Mouse (Mus musculus): Measurements from ENCODE around the gene Lamtor1. TPM values are rescaled to one million over a fixed set of nuclear protein-coding genes. Genes with fewer than 3 reads are reported as not detected.
"Not testable (repeated sequence)": the region's sequence is repeated elsewhere in the genome, so short reads cannot be mapped to it uniquely, and the experiment has no call there.

Gene Lamtor1
- polyA plus RNA-seq, 1 experiment from 2014 or later: 165 TPM

DNA sequence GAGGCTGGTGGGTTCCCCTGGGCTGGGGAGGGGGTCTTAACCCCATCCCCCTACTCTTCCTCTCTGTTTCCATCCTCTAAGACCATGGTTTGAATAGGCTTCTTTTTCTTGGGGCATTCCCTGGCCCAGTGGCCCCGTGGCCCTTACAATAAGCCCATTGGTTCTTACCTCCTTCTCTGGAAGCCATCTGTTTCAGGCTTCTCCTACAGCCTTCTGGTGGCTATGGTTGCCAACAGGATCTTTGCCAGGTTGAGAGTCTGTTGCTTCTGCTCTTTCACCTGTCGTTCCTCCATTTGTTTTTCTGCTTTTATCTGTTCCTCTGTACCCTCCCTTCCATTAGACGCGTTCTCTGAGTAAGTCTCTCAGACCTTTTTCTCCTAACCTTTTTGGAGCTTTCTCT lies 31.9 kb downstream of the Lamtor1 start:
- Histone ChIP-seq H3K36me3 (no peaks in the 10 kb centered on the region), H3K27me3 (no peaks in the 10 kb centered on the region), H3K27ac (replicated peaks) (no peak overlapping the region), H3K4me1 (peaks cover 38% of the 10 kb centered on the region), H3K9ac (replicated peaks) (no peak overlapping the region), H3K4me2 (replicated peaks) (no peak overlapping the region), H3K9me3 (no peaks in the 10 kb centered on the region), H3K4me3 (no peak overlapping the region)
- ATAC-seq (replicated peaks): no peak
- 85% methylated on average over 4 of the region's 4 CpGs for WGBS

DNA sequence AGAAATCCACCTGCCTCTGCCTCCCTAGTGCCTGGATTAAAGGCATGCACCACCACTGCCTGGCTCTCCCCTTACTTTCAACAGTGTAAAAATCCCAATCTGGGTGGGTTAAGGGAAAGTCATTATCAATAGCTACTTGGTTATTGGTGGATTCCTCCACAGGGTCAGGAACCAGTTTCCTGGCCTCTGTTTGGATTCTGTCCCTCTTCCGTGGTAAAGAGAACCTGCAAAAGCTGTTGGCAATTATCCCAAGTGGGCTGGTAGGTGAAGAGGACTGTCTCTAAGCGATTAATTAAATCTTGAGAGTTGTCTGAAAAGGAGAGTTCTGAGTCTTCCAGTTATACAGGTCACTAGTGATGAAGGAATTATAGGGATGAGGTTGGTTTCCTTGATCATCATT lies 32.6 kb downstream of the Lamtor1 start:
- Histone ChIP-seq H3K4me1 (peaks cover 30% of the 10 kb centered on the region), H3K27ac (replicated peaks) (no peak overlapping the region), H3K36me3 (no peaks in the 10 kb centered on the region), H3K9me3 (no peaks in the 10 kb centered on the region), H3K4me3 (no peak overlapping the region), H3K27me3 (no peaks in the 10 kb centered on the region), H3K4me2 (replicated peaks) (no peak overlapping the region), H3K9ac (replicated peaks) (no peak overlapping the region)
- no peak for ATAC-seq (replicated peaks)
- 77% methylated on average over 2 of the region's 2 CpGs for WGBS

DNA sequence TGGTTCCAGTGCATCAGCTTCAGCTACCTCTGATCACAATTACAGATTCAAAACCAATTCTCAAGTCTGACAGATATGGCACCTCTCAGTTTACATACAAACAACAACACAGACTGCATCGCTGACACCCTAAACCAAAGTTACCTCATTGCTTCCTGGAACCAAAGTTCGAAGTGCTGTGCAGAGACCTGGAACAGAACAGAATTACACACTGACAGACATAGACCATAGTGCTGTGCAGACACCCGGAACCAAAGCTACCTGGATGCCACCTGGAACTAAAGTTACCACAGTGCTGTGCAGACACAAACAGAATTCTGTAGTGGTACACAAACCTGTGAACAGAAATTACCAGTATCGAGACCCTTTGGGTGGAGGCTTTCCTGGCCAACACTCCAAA lies 34.1 kb downstream of the Lamtor1 start:
- no peak overlapping the region for H3K9ac ChIP-seq (replicated peaks)
- no peak for ATAC-seq (replicated peaks)
- H3K4me2 ChIP-seq (replicated peaks): no peak overlapping the region
- H3K36me3 ChIP-seq: no peaks in the 10 kb centered on the region
- no peak overlapping the region for H3K27ac ChIP-seq (replicated peaks)
- H3K4me1 ChIP-seq: peaks cover 26% of the 10 kb centered on the region
- H3K27me3 ChIP-seq: no peaks in the 10 kb centered on the region
- no peaks in the 10 kb centered on the region for H3K9me3 ChIP-seq
- 92% methylated on average over 4 of the region's 4 CpGs for WGBS
- H3K4me3 ChIP-seq: no peak overlapping the region

DNA sequence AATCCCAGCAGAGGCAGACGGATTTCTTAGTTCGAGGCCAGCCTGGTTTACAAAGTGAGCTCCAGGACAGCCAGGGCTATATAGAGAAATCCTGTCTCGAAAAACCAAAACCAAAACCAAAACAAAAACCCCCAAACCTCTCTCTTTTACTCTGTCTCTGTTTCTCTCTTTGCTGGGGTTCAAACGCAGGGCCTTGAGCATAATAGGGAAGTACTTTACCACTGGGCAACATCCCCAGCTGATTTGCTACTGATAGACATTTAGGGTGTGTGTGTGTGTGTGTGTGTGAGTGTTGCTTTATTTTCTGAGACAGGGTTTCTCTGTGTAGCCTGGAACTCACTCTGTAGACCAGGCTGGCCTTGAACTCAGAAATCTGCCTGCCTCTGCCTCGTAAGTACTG lies 43.3 kb downstream of the Lamtor1 start:
- not testable (repeated sequence) for ATAC-seq (replicated peaks)

DNA sequence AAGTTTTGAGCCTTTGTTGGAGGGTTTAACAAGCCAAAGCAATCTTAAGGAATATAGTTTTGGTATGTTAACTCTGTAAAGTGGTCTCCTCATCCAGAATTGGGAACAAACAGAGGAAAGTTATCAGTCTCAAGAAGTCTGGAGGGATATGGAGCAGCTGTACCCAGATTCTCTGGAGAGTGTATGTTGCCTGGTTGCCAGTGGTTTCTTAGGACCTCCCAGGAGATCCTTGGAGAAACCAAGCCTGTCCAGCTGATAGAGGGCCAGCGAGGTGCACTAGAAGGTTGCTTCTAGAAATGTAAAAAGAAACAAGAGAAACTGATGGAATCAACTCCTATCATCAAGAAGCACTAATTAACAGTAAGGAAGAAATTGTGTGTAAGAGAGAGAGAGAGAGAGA lies 45.9 kb downstream of the Lamtor1 start:
- no peak overlapping the region for H3K4me2 ChIP-seq (replicated peaks)
- H3K4me1 ChIP-seq: no peaks in the 10 kb centered on the region
- no peaks in the 10 kb centered on the region for H3K27me3 ChIP-seq
- H3K27ac ChIP-seq (replicated peaks): no peak overlapping the region
- no peaks in the 10 kb centered on the region for H3K9me3 ChIP-seq
- no peak overlapping the region for H3K9ac ChIP-seq (replicated peaks)
- H3K4me3 ChIP-seq: no peak overlapping the region
- ATAC-seq (replicated peaks): no peak
- 90% methylated on average over 1 of the region's 1 CpGs for WGBS
- no peaks in the 10 kb centered on the region; the same call in 1 of the 2 replicates for H3K36me3 ChIP-seq

More for the DNA sequence above, 43.3 kb downstream of the Lamtor1 start:
- H3K36me3 ChIP-seq; H3K27ac ChIP-seq (replicated peaks); H3K9ac ChIP-seq (replicated peaks); H3K4me2 ChIP-seq (replicated peaks); H3K27me3 ChIP-seq; H3K4me3 ChIP-seq; H3K4me1 ChIP-seq; H3K9me3 ChIP-seq: not testable (repeated sequence)
- 91% methylated on average over 5 of the region's 5 CpGs for WGBS

DNA sequence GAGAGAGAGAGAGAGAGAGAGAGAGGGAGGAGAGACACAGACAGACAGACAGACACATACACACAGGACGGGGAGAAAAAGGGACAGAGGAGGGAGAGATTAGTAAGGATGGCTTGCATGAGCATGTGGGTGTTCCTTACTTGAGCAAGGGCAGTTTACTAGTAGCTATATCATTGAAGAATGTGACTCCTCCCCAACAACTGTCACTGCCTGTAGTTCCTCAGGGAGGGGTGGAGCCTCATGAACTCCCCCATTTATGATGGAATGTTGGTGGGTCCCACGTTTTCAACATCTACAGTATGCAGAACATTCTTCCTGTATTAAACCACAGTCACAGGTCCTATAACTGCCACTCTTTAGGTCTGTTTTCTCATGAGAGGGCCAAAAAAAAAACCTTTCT lies 46.4 kb downstream of the Lamtor1 start:
- H3K27ac ChIP-seq (replicated peaks): no peak overlapping the region
- H3K4me1 ChIP-seq: no peaks in the 10 kb centered on the region

DNA sequence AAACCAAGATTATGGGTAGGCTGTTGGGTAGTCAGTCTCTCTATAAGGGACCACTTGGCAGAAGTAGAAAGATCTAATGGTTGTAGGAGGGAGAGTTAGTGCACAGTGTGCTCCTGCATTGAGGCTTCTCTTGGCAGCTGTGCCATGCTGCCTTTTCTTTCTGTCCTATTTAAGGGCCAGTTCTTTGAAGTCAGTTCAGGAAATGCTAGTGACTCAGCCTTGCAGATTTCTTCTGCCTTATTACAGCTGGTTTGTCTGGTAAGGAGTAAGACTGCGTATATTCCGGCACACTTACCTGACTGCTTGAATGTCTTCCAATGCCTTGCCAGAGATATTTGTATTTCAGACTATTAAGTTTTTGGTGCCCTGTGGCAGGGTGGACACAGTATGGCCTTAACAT lies 48.5 kb downstream of the Lamtor1 start:
- Histone ChIP-seq H3K27ac (replicated peaks) (no peak overlapping the region), H3K9me3 (no peaks in the 10 kb centered on the region), H3K4me2 (replicated peaks) (no peak overlapping the region), H3K4me3 (no peak overlapping the region), H3K4me1 (no peaks in the 10 kb centered on the region), H3K9ac (replicated peaks) (no peak overlapping the region), H3K36me3 (no peaks in the 10 kb centered on the region; the same call in 1 of the 2 replicates), H3K27me3 (no peaks in the 10 kb centered on the region)
- ATAC-seq (replicated peaks): no peak
- 90% methylated on average over 2 of the region's 2 CpGs for WGBS

More for the DNA sequence above, 46.4 kb downstream of the Lamtor1 start:
- 68% methylated on average over 2 of the region's 2 CpGs for WGBS
- no peaks in the 10 kb centered on the region; the same call in 1 of the 2 replicates for H3K36me3 ChIP-seq
- no peak overlapping the region for H3K9ac ChIP-seq (replicated peaks)
- no peak overlapping the region for H3K4me3 ChIP-seq
- no peak for ATAC-seq (replicated peaks)
- H3K4me2 ChIP-seq (replicated peaks): no peak overlapping the region
- H3K9me3 ChIP-seq: no peaks in the 10 kb centered on the region
- no peaks in the 10 kb centered on the region for H3K27me3 ChIP-seq

DNA sequence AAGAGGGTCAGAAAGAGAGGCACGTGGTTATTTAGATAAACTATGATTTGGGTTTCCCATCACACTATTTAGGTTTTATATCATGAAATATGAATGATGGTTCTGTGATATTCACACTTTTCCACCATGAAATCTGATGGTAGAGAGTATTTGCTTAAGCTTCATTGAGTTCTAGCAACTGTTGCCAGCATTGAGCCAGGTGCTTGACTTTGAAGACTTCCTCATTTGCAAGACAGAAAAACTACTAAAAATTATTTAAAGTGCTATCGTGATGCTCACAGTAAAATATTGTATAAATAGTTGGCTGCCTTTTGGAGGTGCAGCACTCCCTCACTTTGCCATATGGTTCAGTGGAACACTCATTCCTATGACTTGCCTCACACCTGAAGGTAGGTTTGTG lies 49.6 kb downstream of the Lamtor1 start:
- H3K27ac ChIP-seq (replicated peaks): no peak overlapping the region
- no peaks in the 10 kb centered on the region; the same call in 1 of the 2 replicates for H3K36me3 ChIP-seq
- no peaks in the 10 kb centered on the region for H3K27me3 ChIP-seq
- 87% methylated on average over 2 of the region's 2 CpGs for WGBS
- ATAC-seq (replicated peaks): no peak
- no peak overlapping the region for H3K4me3 ChIP-seq
- no peak overlapping the region for H3K4me2 ChIP-seq (replicated peaks)
- peaks cover 8% of the 10 kb centered on the region; the same call in 1 of the 2 replicates for H3K4me1 ChIP-seq
- no peak overlapping the region for H3K9ac ChIP-seq (replicated peaks)
- no peaks in the 10 kb centered on the region for H3K9me3 ChIP-seq

DNA sequence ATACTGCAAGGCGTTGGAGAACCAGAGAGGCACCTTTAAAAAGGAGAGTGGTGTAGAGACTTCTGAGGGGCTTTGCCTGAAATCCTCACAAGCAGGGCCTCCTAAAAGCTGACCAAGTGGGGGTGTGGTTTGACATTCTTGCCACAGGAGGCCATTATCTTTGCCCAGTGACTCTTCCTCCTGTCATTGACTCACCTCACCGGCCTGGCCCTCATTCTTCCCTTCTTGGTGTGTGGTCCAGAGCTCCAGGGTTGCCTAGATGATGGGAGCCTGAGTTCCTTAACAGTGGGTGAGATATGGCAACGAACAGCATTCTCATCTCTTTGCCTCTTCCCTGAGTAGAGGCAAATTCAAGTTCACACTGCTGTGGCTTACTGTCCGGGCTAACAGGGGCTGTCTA lies 50.2 kb downstream of the Lamtor1 start:
- H3K4me2 ChIP-seq (replicated peaks): no peak overlapping the region
- 66% methylated on average over 4 of the region's 4 CpGs for WGBS
- H3K4me3 ChIP-seq: no peak overlapping the region
- H3K9ac ChIP-seq (replicated peaks): no peak overlapping the region
- H3K9me3 ChIP-seq: no peaks in the 10 kb centered on the region
- no peak for ATAC-seq (replicated peaks)
- H3K36me3 ChIP-seq: no peaks in the 10 kb centered on the region; the same call in 1 of the 2 replicates
- H3K4me1 ChIP-seq: peaks cover 9% of the 10 kb centered on the region; the same call in 1 of the 2 replicates
- H3K27ac ChIP-seq (replicated peaks): no peak overlapping the region
- no peaks in the 10 kb centered on the region for H3K27me3 ChIP-seq

DNA sequence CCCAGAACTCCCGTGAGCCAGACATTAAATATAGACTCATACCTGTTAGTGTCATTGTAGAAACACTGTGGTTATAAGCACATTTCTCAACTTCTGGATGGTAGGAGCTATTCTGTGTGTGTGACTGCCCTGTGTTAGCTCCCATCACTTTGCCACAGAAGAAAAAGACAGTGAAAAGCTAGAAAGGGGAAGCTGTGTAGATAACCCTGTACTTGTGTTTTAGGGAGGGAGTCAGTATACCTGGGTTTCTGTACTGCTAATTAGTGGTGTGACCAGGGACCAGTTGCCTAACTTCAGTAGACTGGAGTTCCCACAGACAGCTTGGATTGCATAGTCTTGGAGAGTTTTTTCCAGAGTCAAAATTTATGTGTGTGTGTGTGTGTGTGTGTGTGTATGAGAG lies 50.8 kb downstream of the Lamtor1 start:
- H3K4me2 ChIP-seq (replicated peaks): no peak overlapping the region
- no peaks in the 10 kb centered on the region for H3K27me3 ChIP-seq
- no peak overlapping the region for H3K4me3 ChIP-seq
- no peaks in the 10 kb centered on the region; the same call in 1 of the 2 replicates for H3K36me3 ChIP-seq
- H3K4me1 ChIP-seq: peaks cover 9% of the 10 kb centered on the region; the same call in 1 of the 2 replicates
- no peak overlapping the region for H3K27ac ChIP-seq (replicated peaks)
- no peaks in the 10 kb centered on the region for H3K9me3 ChIP-seq
- WGBS: 90% methylated on average over 1 of the region's 1 CpGs
- ATAC-seq (replicated peaks): no peak
- no peak overlapping the region for H3K9ac ChIP-seq (replicated peaks)

DNA sequence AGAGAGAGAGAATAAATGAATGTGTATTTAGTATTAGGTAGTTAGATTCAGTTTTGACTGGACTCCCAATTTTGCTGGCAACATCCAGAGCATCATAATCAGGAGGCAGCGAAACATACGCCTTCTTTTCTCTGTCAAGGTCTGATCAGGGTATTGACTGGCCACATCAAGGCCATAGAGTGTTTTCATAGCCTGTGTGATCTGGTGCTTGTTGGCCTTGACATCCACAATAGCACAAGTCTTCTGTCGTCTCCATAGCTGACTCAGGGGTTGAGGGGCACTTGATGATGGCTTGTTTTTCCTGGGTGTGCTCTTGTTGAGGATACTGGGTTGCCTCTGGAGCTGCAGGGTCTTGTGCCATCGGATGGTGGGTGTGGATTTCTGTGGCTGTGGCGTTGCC lies 51.2 kb downstream of the Lamtor1 start:
- 95% methylated on average over 5 of the region's 5 CpGs for WGBS
- Histone ChIP-seq H3K9me3 (no peaks in the 10 kb centered on the region), H3K4me3 (no peak overlapping the region), H3K27ac (replicated peaks) (no peak overlapping the region), H3K4me2 (replicated peaks) (no peak overlapping the region), H3K36me3 (no peaks in the 10 kb centered on the region; the same call in 1 of the 2 replicates), H3K27me3 (no peaks in the 10 kb centered on the region), H3K9ac (replicated peaks) (no peak overlapping the region), H3K4me1 (peaks cover 9% of the 10 kb centered on the region; the same call in 1 of the 2 replicates)
- no peak for ATAC-seq (replicated peaks)

DNA sequence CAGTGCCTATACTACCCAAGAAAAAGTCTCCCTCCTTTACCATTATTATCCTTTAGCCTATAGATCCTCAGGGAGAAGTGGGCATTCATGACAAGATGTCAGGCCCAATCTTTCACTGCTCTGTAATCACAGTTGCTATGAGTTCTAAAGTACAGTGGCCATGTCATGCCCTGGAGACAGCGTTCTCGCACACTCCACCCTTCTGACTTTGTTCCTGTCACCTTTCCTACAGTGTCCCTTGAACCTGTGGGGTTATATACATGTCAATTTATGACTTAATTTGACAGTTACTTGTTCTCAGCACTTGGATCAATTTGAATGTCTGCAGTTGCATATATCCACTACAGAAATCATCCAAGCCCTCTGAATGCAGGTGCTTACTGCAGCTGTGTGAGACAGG lies 57.1 kb downstream of the Lamtor1 start:
- Histone ChIP-seq H3K4me1 (peaks cover 16% of the 10 kb centered on the region), H3K4me3 (no peak overlapping the region), H3K36me3 (no peaks in the 10 kb centered on the region), H3K4me2 (replicated peaks) (no peak overlapping the region), H3K9me3 (no peaks in the 10 kb centered on the region), H3K27ac (replicated peaks) (no peak overlapping the region), H3K27me3 (no peaks in the 10 kb centered on the region), H3K9ac (replicated peaks) (no peak overlapping the region)
- ATAC-seq (replicated peaks): no peak
- WGBS: 90% methylated on average over 2 of the region's 2 CpGs

DNA sequence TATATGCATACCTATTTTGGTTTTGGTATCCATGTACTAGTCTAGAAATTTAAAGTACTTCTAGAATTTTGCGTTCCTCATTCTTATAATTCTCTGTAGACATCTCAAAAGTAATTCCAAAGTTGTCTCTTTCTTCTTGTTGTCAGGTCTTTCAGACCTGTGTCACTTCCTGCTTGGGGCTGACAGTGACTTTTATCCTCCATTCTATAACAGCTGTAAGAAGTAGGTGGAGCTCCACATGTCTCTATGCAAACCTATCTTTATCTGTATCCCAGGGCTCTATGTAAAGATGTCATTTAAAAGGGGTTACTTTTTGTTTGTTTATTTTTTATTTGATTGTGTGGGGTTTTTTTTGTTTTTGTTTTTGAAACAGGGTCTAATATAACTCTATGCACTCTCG lies 57.9 kb downstream of the Lamtor1 start:
- Histone ChIP-seq H3K27ac (replicated peaks) (no peak overlapping the region), H3K4me2 (replicated peaks) (no peak overlapping the region), H3K36me3 (no peaks in the 10 kb centered on the region), H3K4me1 (peaks cover 20% of the 10 kb centered on the region), H3K9me3 (no peaks in the 10 kb centered on the region), H3K27me3 (no peaks in the 10 kb centered on the region), H3K9ac (replicated peaks) (no peak overlapping the region), H3K4me3 (no peak overlapping the region)
- no peak for ATAC-seq (replicated peaks)
- 94% methylated on average over 2 of the region's 2 CpGs for WGBS
